Mouse (Mus musculus): ENCODE results near the gene Krtap2-4.

- TF ChIP-seq CTCF (IDR thresholded peaks at IDR 0.05; ENCODE audit: low read depth, low read length) (no peak), GATA1 (IDR thresholded peaks at IDR 0.05; ENCODE audit: borderline replicate concordance, low read length) (no peak), POLR2AphosphoS5 (IDR thresholded peaks at IDR 0.05; ENCODE audit: insufficient replicate concordance, low read depth, low read length) (no peak)
Observed at GRCm38 (mm10) chr11:99573164-99573563, 41.5 kb downstream of the Krtap2-4 start.
